Comparison of ENCODE assay signal across 17 mouse cellular contexts in genomic region chr10:19361539-19362293, GRCm38 (mm10). TPM values are rescaled to one million over a fixed set of nuclear protein-coding genes. Genes with fewer than 3 reads are reported as not detected.
A peak's percentile ranks its signal among the peaks of the same experiment; 100 is the strongest.
DNase-seq lines count a peak whose midpoint lies in the region; ATAC-seq and TF ChIP-seq lines count a peak whose summit lies in the region.
"Had no signal": no experiment of that assay in that cellular context is flagged by ENCODE, and none has a peak within 500 bp of the region (broad histone marks: within the 10 kb centered on the region; RNA-seq: fewer than 3 reads in every experiment).

No protein-coding gene starts in this region.

- 2% methylated on average over 23 of the region's 23 CpGs for WGBS in heart, embryonic 12.5 days
- WGBS in heart, adult 2 months = 5% methylated on average over 23 of the region's 23 CpGs
- 2% methylated on average over 23 of the region's 23 CpGs for WGBS in midbrain, embryonic 10.5 days
- 5% methylated on average over 23 of the region's 23 CpGs for WGBS in midbrain, postnatal 0 days
- 2% methylated on average over 23 of the region's 23 CpGs for WGBS in forebrain, embryonic 14.5 days
- 5% methylated on average over 23 of the region's 23 CpGs for WGBS in neural tube, embryonic 11.5 days

- no peaks in the 10 kb centered on the region for H3K79me2 ChIP-seq in heart, adult 2 months (replicated peaks; ENCODE audit: control insufficient read depth, insufficient read depth, low read length)

- H3K4me2 ChIP-seq in heart, embryonic 12.5 days = peak overlapping the region; percentile 66
- H3K4me2 ChIP-seq in midbrain, postnatal 0 days (ENCODE audit: low read depth, low read length, poor library complexity, severe bottlenecking) = no peak overlapping the region
- H3K4me2 ChIP-seq in forebrain, embryonic 14.5 days (ENCODE audit: low read length) = peak overlapping the region; percentile 14; the same call in 1 of the 2 replicates
- H3K4me2 ChIP-seq in neural tube, embryonic 11.5 days (ENCODE audit: low read depth) = peak overlapping the region; percentile 33
- H3K4me2 ChIP-seq: embryonic facial prominence, embryonic 15.5 days had no signal

- no peak for ATAC-seq in heart, embryonic 12.5 days (ENCODE audit: insufficient number of reproducible peaks, low FRiP score)
- ATAC-seq in midbrain, postnatal 0 days (ENCODE audit: low FRiP score) = no peak
- no peak for ATAC-seq in forebrain, embryonic 14.5 days
- no peak for ATAC-seq in neural tube, embryonic 11.5 days (ENCODE audit: insufficient read depth, low FRiP score, low TSS enrichment)
- ATAC-seq in cerebellum, adult (ENCODE audit: insufficient number of reproducible peaks, low FRiP score, low TSS enrichment) = no peak
- ATAC-seq: lung, postnatal 0 days had no signal

- peaks cover 21% of the 10 kb centered on the region for H3K4me1 ChIP-seq in heart, embryonic 12.5 days (replicated peaks)
- H3K4me1 ChIP-seq in heart, adult 2 months (ENCODE audit: control insufficient read depth, insufficient read depth, low read length) = no peaks in the 10 kb centered on the region
- peaks cover 30% of the 10 kb centered on the region for H3K4me1 ChIP-seq in midbrain, embryonic 10.5 days
- no peaks in the 10 kb centered on the region for H3K4me1 ChIP-seq in midbrain, postnatal 0 days (ENCODE audit: insufficient read depth, low read length)
- peaks cover 9% of the 10 kb centered on the region; the same call in 1 of the 2 replicates for H3K4me1 ChIP-seq in forebrain, embryonic 14.5 days (ENCODE audit: control insufficient read depth, insufficient read depth, low read length)
- H3K4me1 ChIP-seq in neural tube, embryonic 11.5 days (ENCODE audit: control insufficient read depth, insufficient read depth, low read length) = no peaks in the 10 kb centered on the region

- H3K9me3 ChIP-seq in heart, embryonic 12.5 days (replicated peaks) = no peaks in the 10 kb centered on the region
- H3K9me3 ChIP-seq in midbrain, embryonic 10.5 days (replicated peaks) = no peaks in the 10 kb centered on the region
- no peaks in the 10 kb centered on the region for H3K9me3 ChIP-seq in midbrain, postnatal 0 days (ENCODE audit: low read length)
- no peaks in the 10 kb centered on the region for H3K9me3 ChIP-seq in forebrain, embryonic 14.5 days (replicated peaks; ENCODE audit: control insufficient read depth, low read length)
- no peaks in the 10 kb centered on the region for H3K9me3 ChIP-seq in neural tube, embryonic 11.5 days (ENCODE audit: control insufficient read depth, low read length)
- H3K9me3 ChIP-seq: embryonic facial prominence, embryonic 15.5 days had no signal

- H3K36me3 ChIP-seq in heart, embryonic 12.5 days = no peaks in the 10 kb centered on the region
- no peaks in the 10 kb centered on the region for H3K36me3 ChIP-seq in heart, adult 2 months (ENCODE audit: control insufficient read depth, insufficient read depth, low read length)
- no peaks in the 10 kb centered on the region for H3K36me3 ChIP-seq in midbrain, embryonic 10.5 days
- no peaks in the 10 kb centered on the region for H3K36me3 ChIP-seq in midbrain, postnatal 0 days (ENCODE audit: insufficient read depth, low read length)
- no peaks in the 10 kb centered on the region for H3K36me3 ChIP-seq in forebrain, embryonic 14.5 days (ENCODE audit: control insufficient read depth, insufficient read depth, low read length)
- H3K36me3 ChIP-seq in neural tube, embryonic 11.5 days (ENCODE audit: control insufficient read depth, insufficient read depth, low read length) = no peaks in the 10 kb centered on the region
- H3K36me3 ChIP-seq: embryonic facial prominence, embryonic 15.5 days had no signal

- no peak for DNase-seq in heart, adult 2 months
- DNase-seq in midbrain, embryonic 10.5 days (ENCODE audit: low spot score) = peak; percentile 50
- no peak for DNase-seq in midbrain, postnatal 0 days (ENCODE audit: low spot score)
- DNase-seq in forebrain, embryonic 14.5 days (ENCODE audit: low spot score) = no peak
- DNase-seq in neural tube, embryonic 11.5 days (ENCODE audit: low spot score) = no peak
- no peak for DNase-seq in layer of hippocampus, postnatal 25 days (ENCODE audit: extremely low spot score in 1 of 2, low spot score in 1 of 2)
- DNase-seq: cerebellum, adult 18-20 months; right cerebral cortex, postnatal 14 days; thymus, postnatal 4 days had no signal

- TF ChIP-seq EP300 in heart, adult 2 months (IDR thresholded peaks at IDR 0.05; ENCODE audit: insufficient read depth, low read depth, low read length) = no peak

- H3K27me3 ChIP-seq in heart, embryonic 12.5 days (replicated peaks) = peaks cover 83% of the 10 kb centered on the region
- peaks cover 34% of the 10 kb centered on the region for H3K27me3 ChIP-seq in heart, adult 2 months (ENCODE audit: control insufficient read depth, insufficient read depth, low read length)
- H3K27me3 ChIP-seq in midbrain, embryonic 10.5 days (ENCODE audit: low read depth, poor library complexity, severe bottlenecking) = peaks cover 100% of the 10 kb centered on the region
- H3K27me3 ChIP-seq in midbrain, postnatal 0 days (ENCODE audit: insufficient read depth, low read length) = peaks cover 78% of the 10 kb centered on the region
- H3K27me3 ChIP-seq in forebrain, embryonic 14.5 days (replicated peaks; ENCODE audit: control insufficient read depth, insufficient read depth, low read length) = peaks cover 86% of the 10 kb centered on the region
- peaks cover 71% of the 10 kb centered on the region for H3K27me3 ChIP-seq in neural tube, embryonic 11.5 days (ENCODE audit: control insufficient read depth, insufficient read depth, low read length)

- TF ChIP-seq POLR2A in heart, adult 2 months (IDR thresholded peaks at IDR 0.05; ENCODE audit: insufficient read depth, low read depth, low read length) = no peak

- no peak overlapping the region for H3K9ac ChIP-seq in heart, embryonic 12.5 days
- no peak overlapping the region for H3K9ac ChIP-seq in heart, adult 2 months (ENCODE audit: low read depth, low read length)
- no peak overlapping the region for H3K9ac ChIP-seq in midbrain, postnatal 0 days (replicated peaks; ENCODE audit: low read length, poor library complexity, severe bottlenecking)
- H3K9ac ChIP-seq in forebrain, embryonic 14.5 days (ENCODE audit: low read length) = no peak overlapping the region
- no peak overlapping the region for H3K9ac ChIP-seq in neural tube, embryonic 11.5 days (ENCODE audit: low read length)
- H3K9ac ChIP-seq: embryonic facial prominence, embryonic 15.5 days had no signal

- no peak for TF ChIP-seq CTCF in heart, adult 2 months (IDR thresholded peaks at IDR 0.05)
- no peak for TF ChIP-seq CTCF in midbrain, postnatal 0 days (IDR thresholded peaks at IDR 0.05)

- no peak overlapping the region for H3K27ac ChIP-seq in heart, embryonic 12.5 days (ENCODE audit: poor library complexity, severe bottlenecking)
- H3K27ac ChIP-seq in heart, adult 2 months = no peak overlapping the region
- H3K27ac ChIP-seq in midbrain, embryonic 10.5 days (replicated peaks) = no peak overlapping the region
- H3K27ac ChIP-seq in midbrain, postnatal 0 days (ENCODE audit: low read depth, low read length) = no peak overlapping the region
- H3K27ac ChIP-seq in forebrain, embryonic 14.5 days (ENCODE audit: low read depth, low read length) = no peak overlapping the region
- H3K27ac ChIP-seq in neural tube, embryonic 11.5 days (ENCODE audit: low read depth, low read length) = no peak overlapping the region
- H3K27ac ChIP-seq: embryonic facial prominence, embryonic 15.5 days had no signal

- 0 out of 2 replicates have a peak overlapping the region, but pooled peaks have one; percentile 4 for H3K4me3 ChIP-seq in heart, embryonic 12.5 days
- no peak overlapping the region for H3K4me3 ChIP-seq in heart, adult 2 months
- 0 out of 2 replicates have a peak overlapping the region, but pooled peaks have one; percentile 34 for H3K4me3 ChIP-seq in midbrain, embryonic 10.5 days
- H3K4me3 ChIP-seq in midbrain, postnatal 0 days (ENCODE audit: low read depth, low read length) = no peak overlapping the region
- no peak overlapping the region for H3K4me3 ChIP-seq in forebrain, embryonic 14.5 days (ENCODE audit: low read depth, low read length)
- H3K4me3 ChIP-seq in neural tube, embryonic 11.5 days (ENCODE audit: low read depth, low read length) = no peak overlapping the region

- intact Hi-C loops in heart, adult 2 months (cut with DNase I) = no loop called here

RNA-seq across cellular contexts. Expression of gene Olig3, which starts 5.4 kb away (rescaled TPM):
- 0.08 TPM in 1 of 2 replicates, not detected in the other for polyA plus RNA-seq in heart, embryonic 12.5 days (2016; fragmentation: Nextera tagmentation; extraction: Ambion mirVana)
- total RNA-seq in heart, adult 2 months (2021) = not detected
- polyA plus RNA-seq in heart, adult 2 months (2012; rRNA removed) = not detected in 2 replicates
- polyA plus RNA-seq in midbrain, embryonic 10.5 days (2016; fragmentation: Nextera tagmentation; extraction: Ambion mirVana) = 14.3 and 23.1 TPM in 2 replicates
- 0.77 TPM in 1 of 2 replicates, not detected in the other for total RNA-seq in midbrain, postnatal 0 days (2014; rRNA removed)
- polyA plus RNA-seq in midbrain, postnatal 0 days (2015; fragmentation: Nextera tagmentation; extraction: Ambion mirVana) = not detected in 2 replicates
- polyA plus RNA-seq in forebrain, embryonic 14.5 days (2014; fragmentation: Nextera tagmentation; extraction: Ambion mirVana) = 1.7 and 1.8 TPM in 2 replicates
- 36.6 and 38.9 TPM in 2 replicates for polyA plus RNA-seq in neural tube, embryonic 11.5 days (2014; fragmentation: Nextera tagmentation; extraction: Ambion mirVana)
- not detected for total RNA-seq in layer of hippocampus, postnatal 25 days (2021)
- total RNA-seq: adrenal gland, postnatal 4 days; gastrocnemius, adult 18-20 months; left cerebral cortex, postnatal 25 days had no signal
- polyA plus RNA-seq: embryonic facial prominence, embryonic 15.5 days; lung, postnatal 0 days; stomach, embryonic 14.5 days had no signal

Comparison
In these comparisons a context has a peak if more than half of its experiments do, and no peak if none do; other contexts are left out.
1. H3K4me3 ChIP-seq: peak in heart, embryonic 12.5 days (single experiment) and midbrain, embryonic 10.5 days (single experiment); none in heart, adult 2 months (single experiment), midbrain, postnatal 0 days (single experiment), forebrain, embryonic 14.5 days (single experiment) and neural tube, embryonic 11.5 days (single experiment).